In genomic region chr9:60561641-60562289, GRCm38 (mm10) we compare ENCODE assay signal across 10 mouse cellular contexts. TPM values are rescaled to one million over a fixed set of nuclear protein-coding genes. Genes with fewer than 3 reads are reported as not detected.
A peak's percentile ranks its signal among the peaks of the same experiment; 100 is the strongest.
DNase-seq lines count a peak whose midpoint lies in the region; ATAC-seq lines count a peak whose summit lies in the region.
"Had no signal": no experiment of that assay in that cellular context is flagged by ENCODE, and none has a peak within 500 bp of the region (broad histone marks: within the 10 kb centered on the region; RNA-seq: fewer than 3 reads in every experiment).

No protein-coding gene starts in this region.

- H3K4me2 ChIP-seq in forebrain, embryonic 14.5 days (ENCODE audit: low read length): no peak overlapping the region
- no peak overlapping the region for H3K4me2 ChIP-seq in forebrain, embryonic 12.5 days
- H3K4me2 ChIP-seq: heart, embryonic 13.5 days had no signal

- no peaks in the 10 kb centered on the region for H3K36me3 ChIP-seq in forebrain, embryonic 14.5 days (ENCODE audit: control insufficient read depth, insufficient read depth, low read length)
- no peaks in the 10 kb centered on the region for H3K36me3 ChIP-seq in forebrain, embryonic 12.5 days (replicated peaks)
- H3K36me3 ChIP-seq: heart, embryonic 13.5 days; stomach, embryonic 15.5 days had no signal

- WGBS in forebrain, embryonic 14.5 days: 70% methylated on average over 9 of the region's 9 CpGs
- WGBS in forebrain, embryonic 12.5 days: 64% methylated on average over 8 of the region's 9 CpGs

- no peak overlapping the region for H3K9ac ChIP-seq in forebrain, embryonic 14.5 days (ENCODE audit: low read length)
- no peak overlapping the region for H3K9ac ChIP-seq in forebrain, embryonic 12.5 days
- H3K9ac ChIP-seq: heart, embryonic 13.5 days; stomach, embryonic 15.5 days had no signal

- H3K4me3 ChIP-seq in forebrain, embryonic 14.5 days (ENCODE audit: low read depth, low read length): no peak overlapping the region
- no peak overlapping the region for H3K4me3 ChIP-seq in forebrain, embryonic 12.5 days (replicated peaks)
- H3K4me3 ChIP-seq: heart, embryonic 13.5 days; stomach, embryonic 15.5 days had no signal

- DNase-seq in forebrain, embryonic 14.5 days (ENCODE audit: low spot score): peak; percentile 52
- DNase-seq in layer of hippocampus, adult 18-20 months (ENCODE audit: low spot score in 2 of 2): peak; percentile 14 to 44
- DNase-seq in layer of hippocampus, adult 9-10 months (ENCODE audit: low spot score): no peak
- peak; percentile 16 to 33 for DNase-seq in layer of hippocampus, postnatal 10 days (ENCODE audit: low spot score in 2 of 2)
- peak; percentile 45 for DNase-seq in right cerebral cortex, postnatal 25 days
- DNase-seq in cerebellum, adult 8-10 months: no peak
- DNase-seq in urinary bladder, postnatal 14 days (ENCODE audit: low spot score): no peak

- H3K4me1 ChIP-seq in forebrain, embryonic 14.5 days (ENCODE audit: control insufficient read depth, insufficient read depth, low read length): no peaks in the 10 kb centered on the region
- H3K4me1 ChIP-seq in forebrain, embryonic 12.5 days: peaks cover 6% of the 10 kb centered on the region; the same call in 1 of the 2 replicates

- no peak for ATAC-seq in forebrain, embryonic 14.5 days
- no peak for ATAC-seq in forebrain, embryonic 12.5 days (ENCODE audit: low FRiP score)

- no peaks in the 10 kb centered on the region for H3K9me3 ChIP-seq in forebrain, embryonic 14.5 days (replicated peaks; ENCODE audit: control insufficient read depth, low read length)
- no peaks in the 10 kb centered on the region for H3K9me3 ChIP-seq in forebrain, embryonic 12.5 days
- H3K9me3 ChIP-seq: heart, embryonic 13.5 days; stomach, embryonic 15.5 days had no signal

- H3K27ac ChIP-seq in forebrain, embryonic 14.5 days (ENCODE audit: low read depth, low read length): no peak overlapping the region
- H3K27ac ChIP-seq in forebrain, embryonic 12.5 days: no peak overlapping the region
- H3K27ac ChIP-seq: heart, embryonic 13.5 days had no signal

- no peaks in the 10 kb centered on the region for H3K27me3 ChIP-seq in forebrain, embryonic 14.5 days (replicated peaks; ENCODE audit: control insufficient read depth, insufficient read depth, low read length)
- H3K27me3 ChIP-seq in forebrain, embryonic 12.5 days: no peaks in the 10 kb centered on the region
- H3K27me3 ChIP-seq: heart, embryonic 13.5 days; stomach, embryonic 15.5 days had no signal

RNA-seq across cellular contexts. Expression of gene Thsd4, which starts 39.9 kb away (rescaled TPM):
- 3.4 and 4.9 TPM in 2 replicates for polyA plus RNA-seq in forebrain, embryonic 14.5 days (2014; fragmentation: Nextera tagmentation; extraction: Ambion mirVana)
- polyA plus RNA-seq in forebrain, embryonic 12.5 days (2016; fragmentation: Nextera tagmentation; extraction: Ambion mirVana): 9.4 and 11.2 TPM in 2 replicates
- 10 to 100 TPM; 18.9 to 22.2 TPM for total RNA-seq in layer of hippocampus, adult 18-20 months (2021)
- total RNA-seq in layer of hippocampus, postnatal 10 days (2021): 10 to 100 TPM; 19.5 to 22.7 TPM

Comparison
In these comparisons a context has a peak if more than half of its experiments do, and no peak if none do; other contexts are left out.
1. DNase-seq: peak in forebrain, embryonic 14.5 days (single experiment), layer of hippocampus, adult 18-20 months (2 of 2), layer of hippocampus, postnatal 10 days (2 of 2) and right cerebral cortex, postnatal 25 days (single experiment); none in layer of hippocampus, adult 9-10 months (single experiment), cerebellum, adult 8-10 months (single experiment) and urinary bladder, postnatal 14 days (single experiment).